Mouse (Mus musculus) frontal cortex, postnatal 36 days (tissue): ENCODE measurements around the gene Grin3a.

ENCODE experiments used
- DNase-seq, 2 experiments: peaks; one replicate each; pipeline ENCODE4 v3.0.0; 2022; ENCODE audit warnings: low spot score in 2 of 2

The Grin3a gene

DNA sequence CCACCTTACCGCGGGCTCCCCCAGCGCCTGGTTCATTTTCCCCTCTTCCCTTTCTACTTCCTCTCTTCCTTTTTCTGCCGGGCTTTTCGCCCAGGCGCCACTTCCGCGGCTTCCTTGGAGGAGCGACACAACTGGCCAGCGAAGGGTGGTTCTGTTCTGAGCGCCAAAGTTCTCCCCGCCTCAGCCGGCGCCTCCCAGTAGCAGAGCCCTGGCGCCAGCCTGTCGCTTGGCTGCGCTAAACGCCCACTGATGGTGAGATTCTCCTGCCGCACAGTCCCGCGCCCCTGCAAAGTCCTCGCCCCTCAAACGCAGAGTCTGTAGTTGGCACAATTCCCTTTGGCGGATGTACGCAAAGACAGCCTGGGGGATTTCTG lies at the start of gene Grin3a:
Grin3a (minus strand) TSS at position 133 of the 374 bp plus-strand sequence.
- DNase-seq: peak; percentile 77 to 79

DNA sequence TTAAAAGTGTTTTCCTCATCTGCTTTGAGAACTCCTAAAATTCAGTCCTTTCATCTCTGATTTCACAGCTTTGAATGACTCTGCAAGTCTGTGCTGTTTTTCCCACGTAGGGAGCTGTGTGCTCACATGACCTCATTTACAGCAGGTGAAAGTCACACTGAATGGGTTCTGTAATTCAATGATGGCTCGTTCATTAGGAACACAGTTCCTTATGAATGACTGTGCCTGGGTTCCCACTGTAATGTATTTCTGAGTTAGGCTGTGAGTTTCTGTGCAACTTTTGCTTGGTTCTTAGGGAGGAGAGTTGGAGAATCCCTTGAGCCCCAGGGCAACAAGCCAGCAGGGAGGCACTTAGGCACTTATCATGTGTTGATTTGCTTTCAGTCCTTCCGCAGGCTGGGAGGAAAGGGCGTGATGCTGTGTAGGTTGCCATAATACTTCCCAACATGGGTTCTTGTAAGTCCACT lies 46.3 kb upstream of the Grin3a start:
- no peak for DNase-seq

DNA sequence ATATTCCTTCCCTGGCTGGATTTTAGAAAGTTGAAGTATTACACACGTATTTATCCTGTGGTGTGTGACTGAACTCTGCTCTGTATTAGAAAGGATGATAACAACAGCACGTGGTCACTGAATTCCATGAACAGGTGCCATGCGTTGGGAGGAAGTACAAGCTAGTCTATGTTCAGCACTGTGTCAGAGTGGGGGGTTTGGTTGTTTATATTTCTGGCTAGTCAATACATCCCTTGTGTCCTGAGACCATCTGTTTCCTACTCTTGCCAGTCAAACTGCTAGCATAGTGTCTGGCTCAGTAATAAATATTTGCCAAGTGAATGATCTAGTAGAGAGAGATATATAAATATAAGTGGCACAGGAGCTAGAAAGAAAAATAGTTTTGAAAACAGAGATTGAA lies 31.5 kb upstream of the Grin3a start:
- DNase-seq: no peak

DNA sequence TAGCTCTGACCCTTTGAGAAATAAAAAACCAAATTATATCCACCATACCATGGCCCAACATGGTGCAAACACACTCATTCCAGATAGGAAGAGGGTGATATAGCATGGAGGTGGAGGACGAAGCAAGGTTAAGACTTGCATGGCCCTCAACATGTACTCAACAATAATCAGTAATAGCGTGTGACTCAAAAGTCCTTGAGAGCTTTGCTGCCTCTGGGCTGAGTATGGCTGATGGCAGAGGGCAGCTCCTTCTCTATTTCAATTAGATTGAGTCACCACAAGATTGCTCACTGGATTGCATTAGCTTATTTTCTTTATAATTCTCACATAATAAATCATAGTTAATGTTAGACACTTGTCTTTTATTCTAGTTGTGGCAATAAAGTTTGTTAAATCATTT lies 15.1 kb upstream of the Grin3a start:
- no peak for DNase-seq

DNA sequence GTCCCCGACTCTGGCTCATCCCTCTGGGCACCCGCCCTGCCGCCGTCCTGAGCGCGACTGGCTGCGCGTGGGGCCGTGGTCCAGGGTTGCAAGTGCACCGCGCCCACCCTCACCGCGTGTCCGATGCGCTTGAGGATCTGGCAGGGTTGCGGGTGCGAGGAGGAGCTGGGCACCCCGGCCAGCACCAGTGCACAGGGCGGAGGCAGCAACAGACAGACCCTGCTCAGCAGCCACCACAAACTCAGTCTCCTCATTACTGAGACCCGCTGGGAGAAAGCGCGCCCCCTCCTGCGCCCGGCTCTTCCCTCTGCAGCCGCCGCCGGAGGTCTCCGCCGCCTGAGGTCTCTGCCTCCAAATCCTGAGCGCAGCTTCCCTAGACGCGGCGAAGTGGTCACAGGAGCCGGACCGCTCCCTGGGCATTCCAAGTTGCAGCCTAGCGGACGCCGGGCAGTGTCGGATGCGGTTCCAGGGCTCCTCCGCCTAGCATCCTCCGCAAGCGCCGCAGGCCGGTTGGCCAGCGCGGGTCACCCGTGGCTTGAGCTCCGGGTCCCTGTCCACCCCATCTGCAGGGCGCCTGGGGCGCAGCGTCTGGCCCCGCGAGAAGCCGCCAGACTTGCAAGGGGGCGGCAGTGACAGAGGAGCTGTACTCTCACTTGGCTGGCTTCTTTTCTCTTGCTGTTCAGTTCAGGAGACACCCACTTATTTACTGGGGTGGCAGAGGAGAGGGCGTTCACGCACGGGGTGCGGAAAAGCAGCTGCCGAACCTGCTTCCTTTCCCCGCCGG lies 524 bp downstream of the Grin3a start:
- peak; percentile 3 to 15 for DNase-seq

DNA sequence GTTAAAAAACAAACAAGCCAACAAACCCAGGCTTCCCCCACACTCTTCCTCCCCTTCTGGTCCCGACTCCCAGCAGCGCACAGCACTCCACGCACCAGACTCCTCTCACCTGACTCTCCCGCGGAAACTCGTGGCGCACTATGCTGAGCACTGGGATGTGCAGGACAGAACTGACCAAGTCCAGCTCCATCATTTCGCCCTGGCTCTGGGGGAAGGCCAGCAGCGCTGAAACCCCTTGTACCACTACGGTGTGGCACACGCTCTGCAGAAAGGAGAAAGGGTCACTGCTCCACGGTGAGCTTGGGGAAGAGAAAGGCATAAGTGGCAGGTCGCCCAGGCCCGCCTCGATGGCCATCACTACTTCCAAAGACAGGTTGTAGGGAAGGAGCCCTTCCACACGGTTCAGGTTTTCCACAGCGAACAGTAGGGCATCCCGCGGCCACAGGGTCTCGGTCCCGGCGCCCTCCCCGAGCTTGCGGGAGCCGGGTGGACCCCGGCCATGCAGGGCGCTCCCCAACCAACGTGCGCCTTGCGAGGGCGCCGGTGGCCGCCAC lies 1.2 kb downstream of the Grin3a start:
- peak; percentile 33 to 45 for DNase-seq

DNA sequence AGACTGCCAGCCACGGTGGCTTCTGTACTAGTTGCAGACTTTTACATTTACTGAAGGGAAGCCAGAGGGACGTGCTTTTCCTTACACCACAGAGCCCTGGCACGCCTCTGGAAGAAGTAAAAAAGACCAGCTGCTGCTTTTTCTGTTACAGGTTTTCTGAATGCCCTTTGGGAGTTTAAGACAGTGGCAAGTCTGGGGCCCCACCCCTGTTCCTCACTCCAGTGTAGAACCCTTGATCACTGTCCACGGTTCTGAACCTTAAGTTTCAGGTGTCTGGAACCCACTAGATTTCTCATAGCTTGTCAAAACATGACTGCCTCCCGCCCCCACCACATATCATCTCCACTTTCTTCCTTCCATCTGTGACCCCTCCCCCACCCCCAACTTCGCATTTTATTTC lies 1.8 kb downstream of the Grin3a start:
- peak; percentile 9 to 10 for DNase-seq

DNA sequence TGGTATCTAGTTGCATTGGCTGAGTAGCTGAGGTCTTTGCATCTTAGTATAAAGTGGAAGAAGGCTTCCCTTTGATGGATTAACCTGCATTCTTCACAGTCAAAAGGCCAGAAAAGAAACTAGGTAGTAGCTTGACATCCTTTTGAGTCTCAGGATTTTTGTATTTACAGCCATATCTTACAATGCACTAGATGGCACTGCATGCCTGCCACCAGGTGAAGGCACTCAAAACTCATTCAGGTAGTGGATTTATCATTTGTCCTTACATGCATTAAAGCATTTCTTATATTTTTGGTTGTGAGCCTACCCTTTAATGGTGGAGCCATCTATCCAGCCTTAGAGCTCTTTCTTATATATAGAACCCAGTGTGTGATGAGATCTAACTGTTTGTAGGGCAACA lies 13.5 kb downstream of the Grin3a start:
- peak in 1 of 2 experiments; percentile 15 for DNase-seq

DNA sequence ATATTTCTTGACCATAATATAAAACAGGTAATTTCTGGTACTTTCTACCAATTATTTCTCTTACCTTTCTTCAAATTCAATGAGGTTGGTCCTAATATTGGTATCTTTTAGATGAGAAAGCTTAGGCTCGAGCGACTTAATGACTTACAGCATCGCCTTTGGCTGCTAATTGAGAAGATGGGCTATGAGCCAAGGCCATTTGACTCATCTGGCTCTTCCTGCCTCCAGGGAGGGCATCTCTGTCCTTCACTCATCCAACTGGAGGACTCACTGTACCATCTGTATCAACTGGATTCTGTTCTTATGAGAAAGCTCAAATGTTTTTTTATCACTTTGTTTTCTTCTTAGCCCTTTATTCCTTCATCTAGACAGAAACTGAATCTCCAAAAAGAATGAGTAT lies 31.7 kb downstream of the Grin3a start:
- no peak for DNase-seq

DNA sequence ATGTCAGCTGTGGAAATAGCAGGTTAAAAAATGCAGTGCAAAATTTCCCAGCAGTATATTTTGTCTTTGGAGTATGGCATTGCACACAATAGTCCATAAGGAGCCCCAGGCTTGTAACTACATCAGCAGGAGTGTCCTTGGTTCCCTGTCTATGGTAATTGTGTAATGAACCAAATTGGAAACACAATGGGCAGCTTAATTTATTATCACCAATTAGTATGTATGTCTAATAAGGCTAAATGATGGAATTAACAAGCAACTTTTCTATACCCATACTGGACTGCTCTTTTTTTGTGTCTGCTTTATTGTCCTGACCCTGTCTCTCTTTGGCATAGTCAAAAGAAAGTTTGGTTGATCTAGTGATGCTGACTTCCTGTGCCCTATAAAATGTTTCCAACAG lies 38.8 kb downstream of the Grin3a start:
- no peak for DNase-seq

DNA sequence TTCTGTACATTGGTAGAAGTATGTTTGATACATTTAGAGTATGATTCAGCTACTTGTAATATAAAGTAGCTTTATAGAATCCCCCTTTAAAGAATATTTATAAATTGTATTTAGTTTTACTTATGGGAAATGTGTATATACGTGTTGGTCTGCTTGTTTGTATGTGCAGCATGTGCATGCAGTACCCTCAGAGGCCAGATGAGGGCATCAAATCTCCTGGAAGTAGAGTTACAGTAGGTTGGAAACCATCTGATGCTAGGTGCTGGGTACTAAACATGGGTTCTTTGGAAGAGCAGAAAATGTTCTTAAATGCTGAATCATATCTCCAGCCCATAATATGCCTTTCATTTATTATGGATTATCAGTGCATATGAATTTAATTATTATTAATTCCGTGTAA lies 46.2 kb downstream of the Grin3a start:
- no peak for DNase-seq

DNA sequence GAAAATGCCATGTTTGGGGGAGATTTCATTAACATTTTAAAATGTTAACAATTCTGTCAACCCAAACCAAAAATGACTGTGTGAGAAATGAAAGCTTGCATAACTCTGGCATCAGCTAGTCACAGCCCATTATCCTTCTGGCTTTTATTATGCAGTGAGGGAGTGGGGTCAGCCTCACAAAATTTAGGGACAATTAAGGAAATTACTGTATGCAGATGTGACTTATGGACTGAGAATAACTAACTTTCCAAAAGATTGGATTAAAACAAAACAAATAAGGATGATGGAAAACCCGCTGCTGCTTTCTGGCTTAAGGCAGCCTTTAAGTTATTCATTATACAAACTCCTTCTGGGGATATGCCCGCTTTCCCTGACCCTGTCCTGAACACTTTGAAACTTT lies 56.6 kb downstream of the Grin3a start:
- no peak for DNase-seq

DNA sequence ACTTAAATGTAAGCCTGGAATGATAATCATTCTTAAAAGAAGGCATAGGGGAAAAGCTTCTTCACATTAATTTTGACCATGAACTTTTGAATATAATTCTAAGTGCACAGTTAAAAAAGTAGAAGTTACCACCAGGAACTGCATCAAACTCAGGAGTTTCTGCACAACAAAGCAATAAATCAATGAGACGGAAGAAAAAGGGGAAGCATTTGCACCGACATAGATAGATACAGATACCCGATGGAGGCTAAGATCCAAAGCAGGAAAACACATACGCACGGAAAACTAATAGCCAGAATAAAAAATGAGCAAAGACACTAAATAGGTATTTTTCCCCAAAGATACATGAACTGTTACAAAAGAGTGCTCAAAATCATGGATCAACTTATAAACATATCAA lies 102.7 kb downstream of the Grin3a start:
- DNase-seq: no peak

DNA sequence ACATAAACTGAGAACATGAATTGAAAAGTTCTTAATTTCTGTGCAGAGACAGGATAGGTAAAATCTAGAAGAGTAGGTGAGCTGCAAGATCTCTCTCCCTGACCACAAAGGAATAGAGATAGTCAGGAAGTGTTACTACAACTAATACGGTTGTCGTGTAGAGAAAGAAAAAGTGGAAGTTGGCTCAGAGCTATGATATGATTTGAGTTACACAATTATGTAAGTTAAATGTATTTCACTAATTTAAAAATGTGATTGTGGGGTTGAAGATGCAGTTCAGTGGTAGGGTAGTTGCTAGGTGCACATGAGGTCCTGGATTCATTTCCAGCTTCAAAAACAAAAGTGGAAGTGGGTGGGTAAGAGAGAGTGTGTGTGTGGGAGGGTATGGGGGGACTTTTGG lies 103.6 kb downstream of the Grin3a start:
- no peak for DNase-seq

DNA sequence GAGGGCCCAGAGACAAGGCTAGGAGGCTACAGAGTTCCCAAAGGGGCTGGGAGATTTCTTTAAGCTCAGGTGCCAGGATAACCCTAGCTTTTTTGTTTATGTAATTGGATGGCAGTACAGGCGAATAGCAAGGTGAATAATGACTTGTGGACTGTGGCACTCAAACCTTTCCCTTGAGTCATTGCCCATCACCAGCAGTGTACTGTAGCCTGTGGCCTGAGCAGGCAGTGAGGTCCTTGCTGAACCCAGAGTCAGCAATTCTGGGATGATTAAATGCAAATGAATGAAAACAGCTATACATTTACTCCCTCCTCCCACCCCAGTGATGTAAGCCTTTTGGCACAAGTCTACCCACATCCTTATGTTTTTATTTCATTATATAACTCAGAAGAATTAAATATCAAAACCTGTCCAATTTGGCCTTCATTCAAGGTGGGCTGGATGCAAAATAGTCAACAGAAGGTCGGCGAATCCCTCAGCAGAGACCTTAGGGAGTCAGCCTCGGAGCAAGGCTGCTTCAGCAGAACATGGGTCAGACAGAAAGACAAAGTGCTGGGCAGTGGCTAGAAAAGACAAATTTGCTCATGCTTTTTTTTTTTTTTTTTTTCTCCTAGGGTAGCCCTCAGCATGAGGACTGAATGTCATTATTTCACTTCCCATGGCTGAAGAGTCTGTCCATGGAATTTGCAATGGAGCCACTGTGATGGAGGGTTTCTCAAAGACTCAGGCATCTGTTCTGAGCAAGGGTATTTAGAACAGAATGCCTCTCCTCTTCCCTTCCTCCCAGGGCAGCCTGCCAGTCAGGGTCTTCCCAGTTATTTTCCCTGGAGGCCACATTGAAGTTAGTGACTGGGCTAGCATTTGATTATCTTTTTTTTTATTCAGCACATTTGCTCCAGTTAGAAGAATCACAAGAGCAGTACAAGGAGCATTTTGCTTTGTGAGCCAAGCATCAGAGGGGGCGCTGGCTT lies 104.5 kb downstream of the Grin3a start:
- DNase-seq: peak; percentile 5 to 8

DNA sequence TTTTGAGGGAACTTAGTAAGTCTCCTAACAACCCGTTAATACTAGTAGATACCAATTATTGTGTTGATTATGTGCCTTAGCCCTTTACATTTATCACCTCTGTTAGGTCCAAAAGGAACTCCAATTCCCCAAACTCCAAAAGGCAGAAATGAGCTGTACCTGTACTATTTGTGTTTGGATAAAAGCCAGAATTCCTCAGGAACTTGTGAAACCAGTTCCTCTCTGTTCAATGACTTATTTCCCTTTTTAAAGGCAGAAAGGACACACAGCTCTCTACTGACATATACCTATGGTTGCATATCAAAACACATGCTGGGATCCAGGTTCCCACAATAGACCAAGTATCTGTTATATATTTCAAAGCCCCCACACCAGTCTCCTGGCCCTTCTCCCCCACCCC lies 106.0 kb downstream of the Grin3a start:
- DNase-seq: no peak

DNA sequence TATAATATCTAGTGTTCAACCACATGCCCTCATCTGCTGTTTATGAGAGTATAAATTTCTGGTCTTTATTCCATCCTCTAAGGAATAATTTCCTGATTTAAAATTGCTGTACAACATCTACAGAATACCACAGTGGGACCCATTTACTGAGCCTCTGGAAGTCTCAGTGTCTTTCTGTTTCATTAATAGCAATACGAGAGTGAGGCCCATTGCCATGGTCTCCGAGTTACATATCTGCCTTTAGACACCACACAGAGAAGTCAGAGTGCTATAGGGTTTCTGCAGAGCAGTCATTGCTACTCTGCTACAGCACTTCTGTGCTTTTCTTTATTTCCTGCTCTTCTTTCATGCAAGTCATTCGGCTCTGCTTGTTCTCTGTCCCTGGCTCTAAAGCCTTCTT lies 116.2 kb downstream of the Grin3a start:
- no peak for DNase-seq

DNA sequence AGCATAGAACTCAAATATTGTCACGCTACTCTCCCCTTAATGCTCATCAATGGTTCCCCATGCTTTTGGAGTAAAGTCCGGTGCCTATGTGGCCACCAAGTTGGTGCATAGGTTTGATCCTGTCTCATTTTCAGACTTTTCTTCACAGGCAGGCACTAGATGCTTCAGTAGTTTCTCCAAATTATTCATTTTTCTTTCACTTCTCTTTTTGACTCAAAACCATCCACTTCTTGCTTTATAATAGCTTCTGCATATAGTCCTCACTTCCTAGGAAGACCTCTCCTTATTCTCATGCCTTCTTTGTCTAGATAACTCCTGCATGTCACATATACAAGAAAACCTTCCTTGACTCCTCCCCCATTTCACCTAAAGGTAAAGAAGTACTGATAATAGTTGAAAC lies 121.6 kb downstream of the Grin3a start:
- no peak for DNase-seq

DNA sequence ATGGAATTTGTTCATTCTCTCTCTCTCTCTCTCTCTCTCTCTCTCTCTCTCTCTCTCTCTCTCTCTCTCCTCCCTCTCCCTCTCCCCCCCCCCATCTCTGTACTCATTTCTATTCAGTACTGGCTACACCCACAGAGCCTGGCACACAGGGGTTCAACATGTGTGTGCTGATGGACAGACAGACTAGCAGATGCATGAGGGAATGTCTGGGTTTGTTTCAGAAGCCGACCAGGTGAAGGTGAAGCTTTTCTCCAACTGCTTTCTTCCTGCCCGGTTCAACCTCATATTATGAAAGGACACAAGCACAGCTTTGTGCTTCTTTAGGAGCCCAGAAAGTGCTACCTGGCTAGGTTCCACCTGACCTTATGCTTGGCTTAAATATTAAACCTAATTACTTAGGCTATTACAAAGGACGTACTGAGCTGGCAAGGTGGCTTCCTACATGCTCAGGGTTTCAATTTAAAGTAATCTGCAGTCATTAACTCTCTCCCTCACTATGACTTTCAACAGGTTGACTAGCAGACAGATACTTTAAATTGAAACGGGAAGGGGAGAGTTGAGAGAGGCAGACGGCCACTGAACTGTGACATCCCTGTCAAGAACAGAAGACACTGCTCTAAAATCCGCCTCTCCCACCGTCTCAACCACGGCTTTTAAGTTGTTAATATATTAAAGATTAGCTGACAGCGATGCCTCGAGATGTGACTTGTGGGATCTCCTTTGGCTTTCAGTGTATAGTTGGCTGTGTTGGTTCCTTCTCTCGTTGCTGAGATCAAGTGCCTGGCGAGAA lies 153.9 kb downstream of the Grin3a start:
- no peak for DNase-seq

DNA sequence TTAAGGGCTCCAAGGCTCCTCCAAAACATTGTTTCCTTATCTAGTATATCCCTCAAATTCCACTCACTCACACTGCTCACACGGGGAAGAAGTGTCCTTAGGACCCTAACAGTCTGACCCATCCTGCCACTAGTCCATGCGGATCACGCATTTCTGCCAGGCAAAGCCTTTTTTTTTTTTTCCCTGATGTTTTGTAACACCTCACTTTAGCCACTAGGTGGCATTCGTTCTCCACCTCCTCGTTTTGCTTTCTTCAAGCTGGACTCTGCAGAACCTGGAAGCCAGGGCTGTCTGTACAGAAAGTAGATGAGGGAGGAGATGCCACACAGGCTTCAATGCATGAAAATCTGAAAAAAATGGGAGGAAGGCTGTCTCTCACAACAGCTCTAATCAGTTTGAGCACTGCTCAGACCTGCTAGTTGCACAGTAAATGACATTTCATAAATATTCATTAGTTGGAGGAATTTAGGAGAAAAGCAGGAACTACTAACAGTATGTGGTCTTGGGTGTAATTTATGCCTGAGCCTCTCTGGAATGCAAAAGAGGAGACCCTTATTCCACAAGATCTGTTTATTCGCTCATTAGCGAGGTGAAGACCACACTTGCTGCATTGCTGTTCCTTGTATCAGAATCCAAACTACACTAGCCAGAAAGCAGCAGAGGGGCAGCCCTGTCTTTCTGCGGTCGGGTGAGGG lies 156.8 kb downstream of the Grin3a start:
- peak; percentile 53 to 55 for DNase-seq

DNA sequence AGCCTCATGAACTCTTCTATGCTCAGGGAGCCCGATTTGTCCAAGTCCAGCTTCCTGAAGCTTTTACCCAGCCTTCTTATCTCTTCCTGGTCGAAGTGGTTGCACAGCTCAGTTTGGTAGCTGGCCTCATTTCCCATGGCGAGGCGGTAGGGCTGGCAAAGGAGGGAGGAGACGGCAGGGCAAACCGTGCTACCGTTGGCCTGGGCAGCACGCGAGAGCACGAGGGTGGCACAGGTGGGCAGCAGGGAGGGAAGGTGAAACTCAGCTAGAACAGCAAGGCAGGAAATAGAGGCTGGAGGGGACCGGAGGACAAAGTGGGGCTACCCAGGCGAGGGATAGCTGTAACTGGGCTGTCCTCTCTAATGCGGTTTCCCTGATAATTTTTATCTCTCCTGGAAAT lies 163.7 kb downstream of the Grin3a start, which contains the start of gene Ppp3r2:
Ppp3r2 (minus strand) TSS at position 213 of the 400 bp plus-strand sequence.
- DNase-seq: no peak
